Mouse (Mus musculus) spleen, postnatal 36 days (tissue): Measurements from ENCODE around the gene Faap100.
"Not testable (repeated sequence)": the region's sequence is repeated elsewhere in the genome, so short reads cannot be mapped to it uniquely, and the experiment has no call there.

Source experiments
- DNase-seq, 2 experiments: peaks; one replicate each; pipeline ENCODE4 v3.0.0; 2022; ENCODE audit warnings: low spot score in 2 of 2, mixed read lengths in 1 of 2

The Faap100 gene

GRCm38 (mm10) chr11:120378611-120379540 is at the start of gene Faap100:
TSS of gene Faap100 (minus strand) at chr11:120378764.
- peak; percentile 87 to 89 for DNase-seq

GRCm38 (mm10) chr11:120426727-120427126 is 48.2 kb upstream of the Faap100 start:
- no peak for DNase-seq

- peak; percentile 20 to 32 for DNase-seq
Observed at GRCm38 (mm10) chr11:120423569-120424295, 45.2 kb upstream of the Faap100 start.

- DNase-seq, result no peak
Observed at GRCm38 (mm10) chr11:120422651-120423568, 44.3 kb upstream of the Faap100 start.

- no peak for DNase-seq
Observed at GRCm38 (mm10) chr11:120418592-120418991, 40.0 kb upstream of the Faap100 start.

GRCm38 (mm10) chr11:120417852-120418251 is 39.3 kb upstream of the Faap100 start:
- no peak for DNase-seq

- not testable (repeated sequence) for DNase-seq
Observed at GRCm38 (mm10) chr11:120413621-120414020, 35.1 kb upstream of the Faap100 start.

GRCm38 (mm10) chr11:120406445-120406844 is 27.9 kb upstream of the Faap100 start:
- DNase-seq, result no peak

GRCm38 (mm10) chr11:120405867-120406266 is 27.3 kb upstream of the Faap100 start:
- DNase-seq, result peak; percentile 13 to 15

GRCm38 (mm10) chr11:120404814-120405213 is 26.2 kb upstream of the Faap100 start:
- no peak for DNase-seq

GRCm38 (mm10) chr11:120399319-120399718 is 20.8 kb upstream of the Faap100 start:
- no peak for DNase-seq

GRCm38 (mm10) chr11:120397602-120398001 is 19.0 kb upstream of the Faap100 start:
- DNase-seq, result no peak

- no peak for DNase-seq
Observed at GRCm38 (mm10) chr11:120395661-120396060, 17.1 kb upstream of the Faap100 start.

- no peak for DNase-seq
Observed at GRCm38 (mm10) chr11:120388580-120388979, 10.0 kb upstream of the Faap100 start.

GRCm38 (mm10) chr11:120387157-120387556 is 8.6 kb upstream of the Faap100 start:
- DNase-seq, result no peak

GRCm38 (mm10) chr11:120386632-120387031 is 8.1 kb upstream of the Faap100 start:
- no peak for DNase-seq

- DNase-seq, result no peak
Observed at GRCm38 (mm10) chr11:120382509-120382908, 3.9 kb upstream of the Faap100 start.

GRCm38 (mm10) chr11:120381157-120381556 is 2.6 kb upstream of the Faap100 start:
- DNase-seq, result no peak

- DNase-seq, result no peak
Observed at GRCm38 (mm10) chr11:120380271-120380670, 1.7 kb upstream of the Faap100 start.

- DNase-seq, result peak; percentile 19 to 47
Observed at GRCm38 (mm10) chr11:120378031-120378610, 443 bp downstream of the Faap100 start.

- DNase-seq, result no peak
Observed at GRCm38 (mm10) chr11:120377337-120377736, 1.2 kb downstream of the Faap100 start.
